Mouse (Mus musculus) hindbrain, postnatal 0 days (tissue): Measurements from ENCODE around the gene Lama1. TPM values are rescaled to one million over a fixed set of nuclear protein-coding genes. Genes with fewer than 3 reads are reported as not detected.

Experiments used
- ATAC-seq: fragments of 200-750 bp; cut with Nextera tagmentation; 2 replicates; pipeline ENCODE4 v1.8.0; 2017; ENCODE audit warnings: mild to moderate bottlenecking, moderate TSS enrichment, moderate library complexity
- DNase-seq: peaks from one replicate; pipeline ENCODE4 v3.0.0-alpha.2; 2015; ENCODE audit warnings: low spot score
- H3K27ac ChIP-seq: fragments of 300-500 bp; sonication (generic); 2 replicates; pipeline ENCODE4 v1.5.1; 2014; ENCODE audit warnings: mild to moderate bottlenecking
- H3K27me3 ChIP-seq: fragments of 300-500 bp; sonication (generic); 2 replicates; pipeline ENCODE4 v1.6.1; 2014; ENCODE audit warnings: low read length, mixed read lengths; ENCODE audit not compliant: insufficient read depth
- H3K36me3 ChIP-seq: fragments of 300-500 bp; sonication (generic); 2 replicates; pipeline ENCODE4 v1.6.1; 2014; ENCODE audit warnings: low read length, mixed read lengths; ENCODE audit not compliant: insufficient read depth
- H3K4me1 ChIP-seq: fragments of 300-500 bp; sonication (generic); 2 replicates; pipeline ENCODE4 v1.6.1; 2014; ENCODE audit warnings: antibody characterized with exemption, low read length, mixed read lengths; ENCODE audit not compliant: insufficient read depth
- H3K4me2 ChIP-seq: fragments of 300-500 bp; sonication (generic); 2 replicates; pipeline ENCODE4 v1.6.1; 2014; ENCODE audit warnings: low read depth, mild to moderate bottlenecking, low read length, moderate library complexity, mixed read lengths
- H3K4me3 ChIP-seq: fragments of 300-500 bp; sonication (generic); 2 replicates; pipeline ENCODE4 v1.5.1; 2014; ENCODE audit warnings: low read length
- H3K9ac ChIP-seq: fragments of 300-500 bp; sonication (generic); replicated peaks from 2 replicates; pipeline ENCODE4 v1.6.1; 2014; ENCODE audit warnings: mild to moderate bottlenecking, low read length, moderate library complexity, mixed read lengths
- H3K9me3 ChIP-seq: fragments of 300-500 bp; sonication (generic); 2 replicates; pipeline ENCODE4 v1.6.1; 2016; ENCODE audit warnings: low read length, mixed read lengths
- CTCF ChIP-seq: IDR thresholded peaks from 2 replicates; pipeline ENCODE4 v1.5.1; 2016; ENCODE audit warnings: antibody characterized with exemption, control low read depth, low read depth
- WGBS: fragments of 180-500 bp; shearing (Covaris S2); extraction: QIAGEN DNeasy Blood & Tissue Kit; methylation state at CpG from one replicate; pipeline ENCODE4 v1.1.7; 2014; 5-methylcytosine and 5-hydroxymethylcytosine counted together
- polyA plus RNA-seq: library from polyadenylated mRNA; unstranded; fragments of >200 nt; fragmentation: Nextera tagmentation; extraction: Ambion mirVana; gene quantifications from 2 replicates; pipeline ENCODE4 v1.2.1, GENCODE M21; 2015
- total RNA-seq: library from RNA; depleted of rRNA; stranded (reverse); fragments of >200 nt; gene quantifications from 2 replicates; pipeline ENCODE4 v1.2.3, GENCODE M21; 2014

Lama1 gene
- total and polyA plus RNA-seq, 2 experiments from 2014 or later = 2.8 to 18.4 TPM

- H3K27ac ChIP-seq = no peak overlapping the region
- no peaks in the 10 kb centered on the region for H3K27me3 ChIP-seq
- H3K36me3 ChIP-seq = no peaks in the 10 kb centered on the region
- no peak for ATAC-seq
- no peak for DNase-seq
- no peak for TF ChIP-seq CTCF
- no peak overlapping the region for H3K9ac ChIP-seq
- H3K4me1 ChIP-seq = no peaks in the 10 kb centered on the region
- 60% methylated on average over 14 of the region's 14 CpGs for WGBS
- H3K4me2 ChIP-seq = no peak overlapping the region
- H3K4me3 ChIP-seq = no peak overlapping the region
- H3K9me3 ChIP-seq = no peaks in the 10 kb centered on the region
These were observed 11.9 kb upstream of the Lama1 start for GRCm38 (mm10) chr17:67685022-67685743.

GRCm38 (mm10) chr17:67687505-67687904 lies 9.6 kb upstream of the Lama1 start:
- TF ChIP-seq CTCF = no peak
- Histone ChIP-seq H3K4me2 (no peak overlapping the region), H3K27me3 (no peaks in the 10 kb centered on the region), H3K36me3 (no peaks in the 10 kb centered on the region), H3K9me3 (no peaks in the 10 kb centered on the region), H3K4me3 (no peak overlapping the region), H3K9ac (no peak overlapping the region), H3K4me1 (no peaks in the 10 kb centered on the region), H3K27ac (no peak overlapping the region)
- WGBS = 43% methylated on average over 6 of the region's 6 CpGs
- DNase-seq = no peak
- ATAC-seq = no peak

- Histone ChIP-seq H3K27ac (no peak overlapping the region), H3K9me3 (no peaks in the 10 kb centered on the region), H3K36me3 (no peaks in the 10 kb centered on the region), H3K4me3 (no peak overlapping the region), H3K4me2 (no peak overlapping the region), H3K27me3 (no peaks in the 10 kb centered on the region), H3K4me1 (no peaks in the 10 kb centered on the region), H3K9ac (no peak overlapping the region)
- WGBS = 62% methylated on average over 4 of the region's 4 CpGs
- ATAC-seq (no peak), DNase-seq (peak; percentile 11)
- no peak for TF ChIP-seq CTCF
These were observed 6.4 kb upstream of the Lama1 start for GRCm38 (mm10) chr17:67690689-67691088.

GRCm38 (mm10) chr17:67692651-67693050 lies 4.4 kb upstream of the Lama1 start:
- no peak overlapping the region for H3K9ac ChIP-seq
- no peak for TF ChIP-seq CTCF
- no peak for ATAC-seq
- H3K27ac ChIP-seq = no peak overlapping the region
- 44% methylated on average over 2 of the region's 2 CpGs for WGBS
- DNase-seq = no peak
- H3K9me3 ChIP-seq = no peaks in the 10 kb centered on the region
- no peaks in the 10 kb centered on the region for H3K27me3 ChIP-seq
- no peaks in the 10 kb centered on the region for H3K36me3 ChIP-seq
- no peak overlapping the region for H3K4me2 ChIP-seq
- no peaks in the 10 kb centered on the region; the same call in 1 of the 2 replicates for H3K4me1 ChIP-seq
- no peak overlapping the region for H3K4me3 ChIP-seq

- H3K9me3 ChIP-seq = no peaks in the 10 kb centered on the region
- no peak for TF ChIP-seq CTCF
- H3K4me2 ChIP-seq = no peak overlapping the region
- no peak overlapping the region for H3K27ac ChIP-seq
- 53% methylated on average over 2 of the region's 3 CpGs for WGBS
- no peaks in the 10 kb centered on the region for H3K27me3 ChIP-seq
- DNase-seq (no peak), ATAC-seq (no peak)
- H3K9ac ChIP-seq = no peak overlapping the region
- H3K4me3 ChIP-seq = no peak overlapping the region
- no peaks in the 10 kb centered on the region for H3K36me3 ChIP-seq
- peaks cover 10% of the 10 kb centered on the region; the same call in 1 of the 2 replicates for H3K4me1 ChIP-seq
These were observed 3.2 kb upstream of the Lama1 start for GRCm38 (mm10) chr17:67693861-67694260.

GRCm38 (mm10) chr17:67697461-67697891 lies 417 bp downstream of the Lama1 start:
- ATAC-seq (peak; percentile 77), DNase-seq (no peak)
- no peak for TF ChIP-seq CTCF
- peaks cover 14% of the 10 kb centered on the region; the same call in 1 of the 2 replicates for H3K4me1 ChIP-seq
- H3K27ac ChIP-seq = 0 out of 2 replicates have a peak overlapping the region, but pooled peaks have one; percentile 26
- peak overlapping the region; percentile 100 for H3K4me2 ChIP-seq
- no peaks in the 10 kb centered on the region for H3K27me3 ChIP-seq
- peak overlapping the region; percentile 63 for H3K9ac ChIP-seq
- no peaks in the 10 kb centered on the region for H3K36me3 ChIP-seq
- under 1% methylated on average over 32 of the region's 32 CpGs for WGBS
- peak overlapping the region; percentile 76 for H3K4me3 ChIP-seq
- no peaks in the 10 kb centered on the region for H3K9me3 ChIP-seq

- H3K27ac ChIP-seq = no peak overlapping the region
- no peak for TF ChIP-seq CTCF
- no peaks in the 10 kb centered on the region for H3K27me3 ChIP-seq
- DNase-seq (peak; percentile 73), ATAC-seq (peak; percentile 62)
- peak overlapping the region; percentile 76 for H3K4me3 ChIP-seq
- H3K9ac ChIP-seq = peak overlapping the region; percentile 63; the same call in 1 of the 2 replicates
- peaks cover 19% of the 10 kb centered on the region; the same call in 1 of the 2 replicates for H3K4me1 ChIP-seq
- H3K4me2 ChIP-seq = peak overlapping the region; percentile 100
- H3K36me3 ChIP-seq = no peaks in the 10 kb centered on the region
- H3K9me3 ChIP-seq = no peaks in the 10 kb centered on the region
- 1% methylated on average over 13 of the region's 13 CpGs for WGBS
These were observed 1.2 kb downstream of the Lama1 start for GRCm38 (mm10) chr17:67698301-67698700.
